Mouse (Mus musculus) E14TG2a.4 (cell line): ENCODE data around the gene Foxo3.

Experiments used
- H3K27me3 ChIP-seq: 2 replicates; pipeline ENCODE4 v1.6.1; 2014; ENCODE audit warnings: low read length, control low read depth; ENCODE audit not compliant: insufficient read depth
- H3K36me3 ChIP-seq: 2 replicates; pipeline ENCODE4 v1.6.1; 2014; ENCODE audit warnings: low read length, control low read depth; ENCODE audit not compliant: insufficient read depth
- H3K4me1 ChIP-seq: replicated peaks from 2 replicates; pipeline ENCODE4 v1.6.1; 2014; ENCODE audit warnings: low read depth, low read length, control low read depth
- H3K4me3 ChIP-seq: replicated peaks from 2 replicates; pipeline ENCODE4 v1.5.1; 2014; ENCODE audit warnings: mild to moderate bottlenecking, low read length
- H3K9me3 ChIP-seq: 2 replicates; pipeline ENCODE4 v1.6.1; 2014; ENCODE audit warnings: low read length, control low read depth
- CTCF ChIP-seq: conservative IDR thresholded peaks from 2 replicates; pipeline ENCODE4 v1.5.1; 2014; ENCODE audit warnings: low read length
- NANOG ChIP-seq: IDR thresholded peaks from 2 replicates; pipeline ENCODE4 v1.6.1; 2014; ENCODE audit warnings: borderline replicate concordance, low read length, mixed read lengths
- POU5F1 ChIP-seq: IDR thresholded peaks from 2 replicates; pipeline ENCODE4 v1.6.1; 2014; ENCODE audit warnings: low read length, borderline replicate concordance

Foxo3 gene

DNA sequence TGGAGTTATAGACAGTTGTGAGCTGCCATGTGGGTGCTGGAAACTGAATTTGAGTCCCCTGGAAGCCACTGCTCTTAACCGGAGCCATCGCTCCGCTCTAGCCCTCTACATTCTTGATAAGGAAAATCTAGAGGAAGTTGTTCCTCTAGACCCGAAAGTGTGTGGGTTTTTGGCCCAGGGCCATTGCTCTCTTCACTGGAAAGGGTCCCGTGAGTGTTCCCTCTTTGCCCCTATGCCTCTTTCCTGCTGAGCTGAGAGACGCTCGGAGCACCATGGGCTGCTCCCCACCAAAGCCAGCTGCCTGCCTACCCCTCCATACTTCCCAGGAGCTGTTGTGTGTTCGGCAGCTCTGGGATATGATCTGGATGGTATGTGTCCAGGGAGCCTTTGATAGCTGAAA lies 96.2 kb downstream of the Foxo3 start:
- no peaks in the 10 kb centered on the region for H3K9me3 ChIP-seq
- peaks cover 38% of the 10 kb centered on the region for H3K36me3 ChIP-seq
- no peaks in the 10 kb centered on the region for H3K27me3 ChIP-seq
- TF ChIP-seq POU5F1 (no peak), NANOG (no peak), CTCF (no peak)
- H3K4me3 ChIP-seq = no peak overlapping the region
- peaks cover 15% of the 10 kb centered on the region; the same call in 1 of the 2 replicates for H3K4me1 ChIP-seq

- peaks cover 15% of the 10 kb centered on the region; the same call in 1 of the 2 replicates for H3K4me1 ChIP-seq
- TF ChIP-seq NANOG = no peak
- no peak for TF ChIP-seq CTCF
- no peak for TF ChIP-seq POU5F1
- no peaks in the 10 kb centered on the region for H3K9me3 ChIP-seq
Measured at GRCm38 (mm10) chr10:42178751-42179150, 97.8 kb downstream of the Foxo3 start.

GRCm38 (mm10) chr10:42177771-42178674 lies 98.5 kb downstream of the Foxo3 start:
- peaks cover 15% of the 10 kb centered on the region; the same call in 1 of the 2 replicates for H3K4me1 ChIP-seq
- H3K36me3 ChIP-seq = peaks cover 14% of the 10 kb centered on the region
- TF ChIP-seq CTCF (no peak), POU5F1 (no peak), NANOG (no peak)
- H3K9me3 ChIP-seq = no peaks in the 10 kb centered on the region
- no peaks in the 10 kb centered on the region for H3K27me3 ChIP-seq
- H3K4me3 ChIP-seq = no peak overlapping the region

More at GRCm38 (mm10) chr10:42178751-42179150, 97.8 kb downstream of the Foxo3 start:
- H3K36me3 ChIP-seq = peaks cover 22% of the 10 kb centered on the region
- H3K27me3 ChIP-seq = no peaks in the 10 kb centered on the region
- no peak overlapping the region for H3K4me3 ChIP-seq

DNA sequence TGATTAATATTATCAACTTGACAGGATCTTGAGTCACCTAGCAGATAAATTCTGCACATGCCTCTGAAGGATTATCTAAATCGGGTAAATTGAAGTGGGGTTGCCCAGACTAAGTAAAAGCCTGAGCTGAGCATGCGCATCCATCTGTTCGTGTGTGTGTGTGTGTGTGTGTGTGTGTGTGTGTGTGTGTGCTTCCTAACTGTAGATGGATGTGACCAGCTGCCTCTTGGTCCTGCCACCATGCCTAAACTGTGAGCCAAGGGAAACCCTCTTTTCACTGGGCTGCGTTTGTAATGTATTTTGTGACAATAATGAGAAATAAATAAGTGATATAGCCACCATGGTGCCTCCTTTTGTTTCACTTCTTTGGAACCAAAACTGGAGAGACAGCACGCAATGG lies 102.3 kb downstream of the Foxo3 start:
- TF ChIP-seq CTCF (no peak), POU5F1 (no peak), NANOG (no peak)
- H3K27me3 ChIP-seq = no peaks in the 10 kb centered on the region
- peaks cover 45% of the 10 kb centered on the region for H3K4me1 ChIP-seq
- H3K9me3 ChIP-seq = peaks cover 3% of the 10 kb centered on the region
- no peak overlapping the region for H3K4me3 ChIP-seq
- H3K36me3 ChIP-seq = no peaks in the 10 kb centered on the region

DNA sequence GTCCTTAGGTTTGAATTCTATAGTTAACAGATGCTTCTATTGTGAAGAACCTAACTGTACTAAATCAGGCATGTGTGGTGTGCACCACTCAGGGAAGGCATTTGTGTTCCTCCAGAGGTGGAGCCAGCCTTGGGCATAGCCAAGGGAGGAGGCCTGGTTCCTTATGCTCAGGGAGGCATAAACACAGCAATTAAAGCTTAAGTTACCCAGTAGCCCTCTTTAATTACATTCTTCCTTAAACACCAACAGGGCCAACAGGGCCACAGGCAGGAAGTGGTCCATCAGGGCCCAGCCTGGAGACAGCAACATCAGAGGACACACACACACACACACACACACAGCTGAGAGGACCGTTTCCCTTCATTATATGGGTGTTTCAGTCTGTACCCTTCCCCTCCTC lies 102.7 kb downstream of the Foxo3 start:
- TF ChIP-seq NANOG (no peak), CTCF (no peak), POU5F1 (no peak)
- H3K36me3 ChIP-seq = no peaks in the 10 kb centered on the region
- peaks cover 7% of the 10 kb centered on the region for H3K9me3 ChIP-seq
- no peak overlapping the region for H3K4me3 ChIP-seq
- peaks cover 42% of the 10 kb centered on the region for H3K4me1 ChIP-seq
- H3K27me3 ChIP-seq = no peaks in the 10 kb centered on the region

DNA sequence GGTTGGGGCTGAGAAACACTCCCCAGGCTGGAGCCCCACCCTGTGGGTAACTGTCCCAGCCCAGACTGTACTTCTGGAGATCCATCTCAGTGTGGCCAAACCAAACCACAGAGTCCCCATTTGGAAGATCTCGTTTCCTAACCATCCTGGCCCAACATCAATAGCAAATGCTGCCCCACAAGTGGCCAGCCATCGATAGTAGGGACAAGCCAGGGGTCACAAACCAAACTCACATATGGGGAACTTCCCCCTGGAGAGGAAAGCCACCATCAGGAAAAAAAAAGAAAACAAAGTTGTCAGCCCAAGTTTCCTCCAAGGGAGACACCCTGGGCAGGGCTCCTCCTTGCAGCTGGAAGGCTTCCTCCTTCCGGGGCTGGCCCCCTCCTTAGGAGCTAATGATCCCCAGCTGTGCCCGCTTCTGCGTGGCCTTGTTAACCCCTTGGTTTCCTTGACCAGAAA lies 105.6 kb downstream of the Foxo3 start:
- Histone ChIP-seq H3K36me3 (no peaks in the 10 kb centered on the region), H3K4me1 (peaks cover 32% of the 10 kb centered on the region), H3K4me3 (no peak overlapping the region), H3K9me3 (peaks cover 10% of the 10 kb centered on the region), H3K27me3 (no peaks in the 10 kb centered on the region)
- TF ChIP-seq POU5F1 (no peak), CTCF (no peak), NANOG (no peak)

- H3K9me3 ChIP-seq = peaks cover 10% of the 10 kb centered on the region
- no peak for TF ChIP-seq POU5F1
- TF ChIP-seq NANOG = no peak
- no peak for TF ChIP-seq CTCF
- no peaks in the 10 kb centered on the region for H3K36me3 ChIP-seq
- H3K27me3 ChIP-seq = no peaks in the 10 kb centered on the region
- H3K4me1 ChIP-seq = peaks cover 32% of the 10 kb centered on the region
- H3K4me3 ChIP-seq = no peak overlapping the region
Measured at GRCm38 (mm10) chr10:42170201-42170600, 106.4 kb downstream of the Foxo3 start.

DNA sequence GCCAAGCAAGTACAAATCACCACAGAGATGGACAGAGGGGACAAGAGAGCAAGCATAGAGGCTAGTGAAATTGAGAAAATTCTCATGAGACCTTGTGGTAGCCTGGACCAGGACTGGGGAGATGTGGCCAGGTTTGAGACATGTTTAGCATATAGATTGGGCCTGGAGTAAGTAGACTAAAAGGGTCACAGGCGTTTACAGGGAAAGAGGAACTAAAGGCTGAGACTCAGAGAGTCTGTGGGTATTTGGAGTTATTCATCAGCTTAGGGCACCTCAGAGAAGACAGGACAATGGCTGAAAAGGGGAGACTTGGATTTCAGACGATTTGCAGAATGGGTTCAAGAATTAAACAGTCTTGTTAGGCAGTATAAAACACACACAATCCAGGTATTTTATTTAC lies 121.8 kb downstream of the Foxo3 start:
- H3K27me3 ChIP-seq = peaks cover 9% of the 10 kb centered on the region
- H3K36me3 ChIP-seq = no peaks in the 10 kb centered on the region
- TF ChIP-seq POU5F1 (no peak), CTCF (no peak), NANOG (no peak)
- peaks cover 9% of the 10 kb centered on the region for H3K9me3 ChIP-seq
- no peak overlapping the region for H3K4me3 ChIP-seq
- peaks cover 12% of the 10 kb centered on the region for H3K4me1 ChIP-seq
